Mouse (Mus musculus) brain, embryonic 14.5 days (tissue): ENCODE data around the gene Nrxn3. TPM values are rescaled to one million over a fixed set of nuclear protein-coding genes. Genes with fewer than 3 reads are reported as not detected.
A peak's percentile ranks its signal among the peaks of the same experiment; 100 is the strongest.

Experiments
- DNase-seq: peaks from one replicate; pipeline ENCODE4 v3.0.0-alpha.2; 2011; ENCODE audit warnings: low read depth
- CTCF ChIP-seq: fragments of 200-500 bp; IDR thresholded peaks from 2 replicates; pipeline ENCODE4 v1.5.1; 2012; ENCODE audit warnings: inconsistent platforms, mild to moderate bottlenecking, moderate library complexity, borderline replicate concordance; ENCODE audit not compliant: insufficient read depth, insufficient read length; ENCODE audit errors: extremely low read depth
- POLR2A ChIP-seq: fragments of 200-500 bp; IDR thresholded peaks from 2 replicates; pipeline ENCODE4 v1.6.1; 2012; ENCODE audit warnings: mild to moderate bottlenecking, inconsistent platforms, borderline replicate concordance; ENCODE audit not compliant: poor library complexity, insufficient read depth, insufficient read length, severe bottlenecking; ENCODE audit errors: extremely low read depth
- polyA plus RNA-seq: library from polyadenylated mRNA; depleted of rRNA; stranded (reverse); fragments of >200 nt; gene quantifications from 2 replicates; pipeline ENCODE4 v1.2.3, GENCODE M21; 2012

The Nrxn3 gene
- polyA plus RNA-seq, 1 experiment = 67.8 TPM

GRCm38 (mm10) chr12:89700937-89701458 lies 978.3 kb downstream of the Nrxn3 start:
- TF ChIP-seq POLR2A = no peak
- no peak for TF ChIP-seq CTCF
- DNase-seq = peak; percentile 72

GRCm38 (mm10) chr12:89702931-89703330 lies 980.3 kb downstream of the Nrxn3 start:
- DNase-seq = no peak
- TF ChIP-seq CTCF = no peak
- no peak for TF ChIP-seq POLR2A

DNA sequence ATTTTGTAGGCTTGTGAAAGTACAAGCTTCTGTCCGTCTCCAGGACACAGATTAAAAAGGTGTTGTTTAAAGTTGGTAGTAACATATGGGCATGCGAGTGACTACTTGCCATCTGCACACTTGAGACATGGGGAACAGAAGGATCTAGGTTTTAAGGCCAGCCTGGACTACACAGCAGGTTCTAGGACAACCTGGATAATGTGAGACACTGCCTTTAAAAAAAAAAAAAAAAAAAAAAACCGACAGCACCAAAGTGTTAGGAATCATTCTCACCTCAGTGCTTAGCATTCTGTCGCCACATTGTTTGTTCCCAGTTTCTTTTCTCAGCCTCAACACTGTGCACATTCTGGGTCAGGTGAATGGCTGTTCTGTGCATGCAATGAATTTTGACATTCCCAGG lies 985.2 kb downstream of the Nrxn3 start:
- no peak for DNase-seq
- TF ChIP-seq POLR2A = no peak
- no peak for TF ChIP-seq CTCF

- peak; percentile 55 for DNase-seq
- TF ChIP-seq CTCF (no peak), POLR2A (no peak)
Measured at GRCm38 (mm10) chr12:89710459-89710858, 987.8 kb downstream of the Nrxn3 start.

- DNase-seq = no peak
- TF ChIP-seq CTCF = no peak
- TF ChIP-seq POLR2A = no peak
Measured at GRCm38 (mm10) chr12:89711791-89712190, 989.1 kb downstream of the Nrxn3 start.

DNA sequence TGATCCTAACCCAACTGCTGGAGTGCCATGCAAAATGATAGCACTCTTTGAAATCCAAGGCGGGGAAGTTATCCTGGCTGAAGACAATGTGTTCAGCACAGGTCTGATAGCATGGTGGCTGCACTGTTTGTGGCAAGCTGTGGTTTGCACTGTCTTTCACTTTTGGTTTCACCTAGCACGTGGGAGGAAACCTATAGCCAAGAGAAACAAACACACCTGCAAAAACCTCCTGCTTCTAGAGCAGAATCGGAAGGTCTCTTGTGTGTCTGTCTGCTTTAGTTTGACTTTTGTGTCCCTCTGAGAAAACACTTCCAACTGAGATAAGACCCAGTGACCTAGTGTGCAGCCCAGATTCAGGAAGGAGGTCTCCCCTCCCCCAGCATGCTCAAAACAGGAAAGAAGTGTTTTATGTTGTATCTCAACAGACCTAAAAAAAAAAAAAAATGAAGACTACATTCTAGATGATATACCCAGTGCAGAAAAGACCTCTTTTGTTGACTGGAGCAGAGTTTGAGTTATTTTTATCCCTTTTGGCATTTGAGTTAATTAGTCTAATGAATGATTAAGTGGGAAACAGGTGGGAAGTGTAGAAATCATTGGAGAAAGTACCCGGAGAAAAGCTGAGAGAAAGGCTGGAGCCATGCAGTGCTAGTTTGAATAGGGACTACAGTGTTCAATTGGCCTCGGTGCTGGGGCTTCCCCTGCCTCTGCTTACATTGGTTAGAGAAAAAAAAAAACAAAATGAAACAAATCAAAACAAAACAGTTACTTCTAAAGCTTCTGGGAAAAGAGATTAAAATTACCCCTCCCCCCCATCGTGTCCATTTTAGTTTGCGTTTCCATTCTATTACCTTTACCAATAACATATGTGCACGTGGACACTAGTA lies 996.8 kb downstream of the Nrxn3 start:
- DNase-seq = no peak
- TF ChIP-seq POLR2A (no peak), CTCF (no peak)

DNA sequence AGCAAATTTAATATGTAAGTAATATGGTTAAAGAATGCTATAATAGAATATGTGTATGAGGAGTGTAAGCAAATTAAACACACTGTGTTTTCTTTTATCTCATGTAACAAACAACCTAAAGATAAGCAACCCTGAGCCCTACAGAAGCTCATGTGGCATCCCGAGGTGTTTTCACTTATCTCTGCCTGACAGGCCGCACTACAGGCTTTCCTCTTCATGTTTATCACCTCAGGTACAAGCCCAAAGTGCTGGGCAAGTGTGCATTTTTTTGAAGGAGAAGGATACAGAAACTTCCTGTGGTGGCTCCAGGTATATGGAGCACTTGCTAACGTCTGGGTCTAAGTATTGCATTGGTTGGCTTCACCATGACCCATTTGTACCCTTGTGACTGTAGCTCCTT lies 998.3 kb downstream of the Nrxn3 start:
- DNase-seq = no peak
- TF ChIP-seq POLR2A (no peak), CTCF (no peak)

GRCm38 (mm10) chr12:89722462-89722861 lies 999.8 kb downstream of the Nrxn3 start:
- TF ChIP-seq CTCF (no peak), POLR2A (no peak)
- peak; percentile 88 for DNase-seq

- TF ChIP-seq POLR2A (no peak), CTCF (no peak)
- DNase-seq = peak; percentile 60
Measured at GRCm38 (mm10) chr12:89724048-89724447, 1001.4 kb downstream of the Nrxn3 start.

- DNase-seq = no peak
- no peak for TF ChIP-seq POLR2A
- TF ChIP-seq CTCF = no peak
Measured at GRCm38 (mm10) chr12:89742326-89742725, 1019.6 kb downstream of the Nrxn3 start.

GRCm38 (mm10) chr12:89742796-89743195 lies 1020.1 kb downstream of the Nrxn3 start:
- DNase-seq = no peak
- no peak for TF ChIP-seq POLR2A
- TF ChIP-seq CTCF = no peak

DNA sequence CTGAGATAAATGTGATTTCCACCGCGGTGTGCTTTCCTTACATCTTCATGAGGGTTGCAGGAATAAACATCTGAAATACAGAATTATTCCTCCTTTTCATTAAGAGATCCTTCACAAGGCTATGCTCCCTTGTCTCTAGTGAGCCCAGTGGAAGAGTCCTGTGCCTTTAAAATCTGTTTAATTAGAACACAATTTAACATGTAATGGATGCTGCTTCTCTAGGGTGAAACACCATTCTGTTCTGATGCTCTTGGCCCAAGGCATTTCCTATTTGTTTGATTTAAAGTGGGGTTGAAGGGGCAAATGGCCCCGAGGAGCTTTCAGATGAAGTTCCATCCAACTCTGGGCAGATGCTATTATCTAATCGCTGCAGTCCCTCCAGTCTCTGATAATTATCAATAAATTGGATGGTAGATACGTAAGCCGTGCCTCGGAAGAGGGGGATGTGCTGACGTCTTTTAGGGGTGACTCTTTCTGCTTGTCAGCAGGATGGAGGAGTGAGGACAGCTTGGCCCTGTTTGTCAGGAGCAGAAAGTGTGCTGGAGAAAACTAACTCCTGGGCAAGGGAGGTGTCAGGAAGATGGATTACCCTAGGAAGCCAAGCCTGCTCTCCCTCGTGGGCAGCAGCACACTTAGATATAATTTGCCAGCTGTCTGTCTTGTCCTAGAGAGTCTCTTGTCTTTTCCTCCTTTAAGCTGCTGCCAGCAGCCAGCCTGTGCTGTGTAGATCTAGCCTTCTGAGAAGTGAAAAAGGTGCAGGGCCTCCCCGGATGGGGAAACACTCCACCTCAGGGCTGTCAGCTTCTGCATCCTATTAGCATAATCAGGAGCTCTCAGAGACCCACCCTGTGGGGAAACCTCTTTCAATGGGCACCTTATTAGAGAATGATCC lies 1041.8 kb downstream of the Nrxn3 start:
- peak; percentile 84 for DNase-seq
- TF ChIP-seq POLR2A (no peak), CTCF (no peak)
